ENCODE assay signal across 7 mouse cellular contexts in genomic region chr7:19693421-19693820, GRCm38 (mm10). TPM values are rescaled to one million over a fixed set of nuclear protein-coding genes. Genes with fewer than 3 reads are reported as not detected.
A peak's percentile ranks its signal among the peaks of the same experiment; 100 is the strongest.
DNase-seq lines count a peak whose midpoint lies in the region; ATAC-seq lines count a peak whose summit lies in the region.

No protein-coding gene starts in this region.

- H3K4me2 ChIP-seq in kidney, embryonic 14.5 days (replicated peaks; ENCODE audit: low read depth, low read length): no peak overlapping the region

- peaks cover 15% of the 10 kb centered on the region; the same call in 1 of the 2 replicates for H3K4me1 ChIP-seq in kidney, embryonic 14.5 days (ENCODE audit: control insufficient read depth, insufficient read depth, low read length)

- no peak overlapping the region for H3K27ac ChIP-seq in kidney, embryonic 14.5 days (ENCODE audit: low read depth, low read length)

- H3K36me3 ChIP-seq in kidney, embryonic 14.5 days (ENCODE audit: control insufficient read depth, insufficient read depth, low read length): no peaks in the 10 kb centered on the region

- peak; percentile 68 for DNase-seq in kidney, postnatal 10 days
- DNase-seq in adrenal gland, postnatal 14 days: peak; percentile 85
- DNase-seq in gastrocnemius, postnatal 25 days: peak; percentile 56
- DNase-seq in kidney, postnatal 25 days: peak; percentile 59 to 80
- DNase-seq in lung, postnatal 4 days: peak; percentile 79 to 91
- DNase-seq in thymus, postnatal 0 days (ENCODE audit: low spot score): no peak

- no peak overlapping the region for H3K4me3 ChIP-seq in kidney, embryonic 14.5 days (ENCODE audit: low read length)

- H3K9ac ChIP-seq in kidney, embryonic 14.5 days (ENCODE audit: low read depth, low read length): no peak overlapping the region

- no peak for ATAC-seq in kidney, embryonic 14.5 days (ENCODE audit: low FRiP score, low TSS enrichment)

- no peaks in the 10 kb centered on the region for H3K9me3 ChIP-seq in kidney, embryonic 14.5 days (ENCODE audit: control insufficient read depth, low read length)

- WGBS in kidney, embryonic 14.5 days: 25% methylated on average over 10 of the region's 10 CpGs

- H3K27me3 ChIP-seq in kidney, embryonic 14.5 days (ENCODE audit: control insufficient read depth, insufficient read depth, low read length): no peaks in the 10 kb centered on the region

RNA-seq across cellular contexts. Expression of gene Apoc1, which starts 1.0 kb away (rescaled TPM):
- 8.4 and 13.1 TPM in 2 replicates for polyA plus RNA-seq in kidney, embryonic 14.5 days (2014; fragmentation: Nextera tagmentation; extraction: Ambion mirVana)
- total RNA-seq in adrenal gland, postnatal 14 days (2021): 845 and 1,967 TPM in 2 replicates
- total RNA-seq in gastrocnemius, postnatal 25 days (2021): 1 to 10 TPM in 1 of 2 experiments, not detected in 1; 3.7 TPM
- 21.1 and 21.3 TPM in 2 replicates for polyA plus RNA-seq in thymus, postnatal 0 days (2015; fragmentation: Nextera tagmentation; extraction: Ambion mirVana)

RNA-seq across cellular contexts. Expression of gene Apoe, which starts 5.6 kb away (rescaled TPM):
- 175 and 184 TPM in 2 replicates for polyA plus RNA-seq in kidney, embryonic 14.5 days (2014; fragmentation: Nextera tagmentation; extraction: Ambion mirVana)
- total RNA-seq in adrenal gland, postnatal 14 days (2021): 972 and 3,675 TPM in 2 replicates
- 100 to 1,000 TPM in 1 of 2 experiments, 10 to 100 TPM in 1; 53.5 to 108 TPM for total RNA-seq in gastrocnemius, postnatal 25 days (2021)
- polyA plus RNA-seq in thymus, postnatal 0 days (2015; fragmentation: Nextera tagmentation; extraction: Ambion mirVana): 624 and 627 TPM in 2 replicates

RNA-seq across cellular contexts. Expression of gene Apoc4, which starts 12.1 kb away (rescaled TPM):
- polyA plus RNA-seq in kidney, embryonic 14.5 days (2014; fragmentation: Nextera tagmentation; extraction: Ambion mirVana): 0.81 TPM in 1 of 2 replicates, not detected in the other
- 72.2 and 240 TPM in 2 replicates for total RNA-seq in adrenal gland, postnatal 14 days (2021)
- not detected for total RNA-seq in gastrocnemius, postnatal 25 days (2021)
- 0.29 and 0.75 TPM in 2 replicates for polyA plus RNA-seq in thymus, postnatal 0 days (2015; fragmentation: Nextera tagmentation; extraction: Ambion mirVana)

RNA-seq across cellular contexts. Expression of gene Gm44805, which starts 12.2 kb away (rescaled TPM):
- polyA plus RNA-seq in kidney, embryonic 14.5 days (2014; fragmentation: Nextera tagmentation; extraction: Ambion mirVana): not detected in 2 replicates
- 1.7 and 2.6 TPM in 2 replicates for total RNA-seq in adrenal gland, postnatal 14 days (2021)
- total RNA-seq in gastrocnemius, postnatal 25 days (2021): not detected
- polyA plus RNA-seq in thymus, postnatal 0 days (2015; fragmentation: Nextera tagmentation; extraction: Ambion mirVana): 0.59 TPM in 1 of 2 replicates, not detected in the other

RNA-seq across cellular contexts. Expression of gene Apoc2, which starts 15.7 kb away (rescaled TPM):
- polyA plus RNA-seq in kidney, embryonic 14.5 days (2014; fragmentation: Nextera tagmentation; extraction: Ambion mirVana): 1.0 and 1.2 TPM in 2 replicates
- total RNA-seq in adrenal gland, postnatal 14 days (2021): 53.4 TPM in 1 of 2 replicates, not detected in the other
- total RNA-seq in gastrocnemius, postnatal 25 days (2021): not detected
- polyA plus RNA-seq in thymus, postnatal 0 days (2015; fragmentation: Nextera tagmentation; extraction: Ambion mirVana): 3.4 and 3.8 TPM in 2 replicates

Comparison
In these comparisons a context has a peak if more than half of its experiments do, and no peak if none do; other contexts are left out.
1. RNA of gene Apoc1, which starts 1.0 kb away (total RNA-seq): 845 to 1,967 TPM in adrenal gland, postnatal 14 days; 3.7 TPM in gastrocnemius, postnatal 25 days; every median in the first group is over 100 times any median in the second.
2. RNA of gene Apoc4, which starts 12.1 kb away (total RNA-seq): 72.2 to 240 TPM in adrenal gland, postnatal 14 days; not detected in gastrocnemius, postnatal 25 days; every median in the first group is over 10 times any median in the second.